Mouse (Mus musculus): ENCODE data around the gene Fam189a1.

Gene Fam189a1

DNA sequence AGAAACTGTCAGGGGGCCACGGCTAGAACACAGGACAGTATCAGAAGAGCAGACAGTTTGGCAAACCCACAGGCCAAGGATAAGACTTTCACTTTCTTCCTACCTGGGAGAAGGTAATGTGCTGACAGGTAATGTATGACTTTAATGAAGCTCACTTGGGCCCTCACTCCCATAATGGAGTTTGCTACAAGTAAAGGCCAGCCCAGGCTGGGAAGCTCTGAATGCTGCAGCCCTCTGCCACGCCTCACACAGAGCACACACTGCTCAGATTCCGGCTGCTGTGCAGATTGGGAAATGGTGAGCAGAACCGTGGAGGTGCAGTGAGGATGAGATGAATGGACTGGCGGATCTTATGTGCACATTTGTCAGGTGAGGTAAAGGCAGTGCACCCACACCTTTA is 211.7 kb downstream of the Fam189a1 start:
- DNase-seq, result no peak

DNA sequence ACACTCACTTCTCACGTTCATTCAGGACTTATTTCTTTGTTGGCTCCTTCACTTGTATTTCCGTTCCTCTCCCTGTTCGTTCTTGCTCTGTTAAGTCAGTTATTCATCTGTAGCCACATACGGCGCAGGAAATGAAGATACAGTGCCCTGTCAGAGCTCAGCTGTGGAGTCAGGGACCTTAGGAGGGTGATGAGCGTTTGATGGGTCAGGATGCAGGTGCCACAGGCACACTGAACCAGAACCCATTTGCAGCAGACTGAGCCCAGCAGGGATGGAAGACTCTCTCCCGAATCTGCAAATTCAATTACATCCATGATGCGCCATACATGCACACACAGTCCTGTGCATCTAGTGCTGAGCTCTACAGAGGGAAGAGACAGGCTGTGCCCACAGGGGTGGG is 212.2 kb downstream of the Fam189a1 start:
- DNase-seq, result no peak

DNA sequence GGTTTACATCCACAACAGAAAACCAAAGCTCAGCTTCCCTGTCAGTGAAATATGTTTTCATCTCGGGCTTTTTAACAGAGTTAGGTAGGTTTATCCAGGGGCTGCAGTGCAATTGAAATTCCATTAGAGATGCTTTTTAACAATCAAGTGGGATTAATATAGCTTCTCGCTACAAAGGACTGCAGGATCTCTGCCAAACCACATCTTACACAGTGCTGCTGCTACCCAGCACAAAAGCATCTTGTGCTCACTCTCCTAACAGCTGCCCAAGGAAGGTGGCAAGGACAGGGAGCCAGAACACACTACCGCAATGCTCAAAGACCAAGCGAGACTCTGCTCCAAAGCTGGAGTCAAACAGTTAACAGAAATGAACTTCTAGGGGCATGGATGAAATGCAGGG is 219.4 kb downstream of the Fam189a1 start:
- no peak for DNase-seq

DNA sequence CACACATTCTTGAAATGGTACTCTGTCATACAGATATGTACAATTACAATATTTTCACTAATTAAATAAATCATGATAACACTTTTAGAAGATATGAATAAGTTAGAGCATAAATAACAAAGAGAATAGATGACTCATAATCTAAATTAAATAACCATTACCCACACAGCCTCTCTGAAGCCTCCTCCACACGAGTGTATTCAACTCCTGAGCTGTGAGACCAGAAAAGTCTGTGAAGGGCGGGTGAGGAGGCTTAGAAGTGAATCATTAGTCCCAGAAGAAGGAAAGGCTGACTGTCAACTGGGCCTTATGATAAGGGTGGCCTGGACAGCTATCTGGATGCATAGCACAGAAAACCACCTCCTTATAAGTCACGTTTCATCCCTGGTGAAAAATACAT is 222.3 kb downstream of the Fam189a1 start:
- DNase-seq, result no peak

DNA sequence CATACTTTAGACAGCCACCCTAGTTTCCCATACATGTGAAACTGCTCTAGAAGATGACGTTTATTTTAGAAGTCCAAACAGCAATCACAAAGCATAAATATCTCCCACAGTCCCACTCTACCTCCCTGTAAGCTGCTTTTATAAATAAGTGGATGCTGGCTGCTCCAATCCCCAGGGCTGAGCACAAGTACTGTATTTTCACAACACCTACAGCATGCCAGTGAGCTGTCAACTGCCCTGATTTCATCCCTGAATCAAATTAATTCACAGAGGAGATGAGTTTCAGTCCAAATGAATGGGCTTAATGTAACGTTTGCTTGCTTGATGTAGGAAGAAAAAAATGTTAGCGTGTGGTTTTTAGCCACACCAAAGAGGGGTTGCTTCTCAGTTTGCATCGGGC is 225.4 kb downstream of the Fam189a1 start:
- no peak for DNase-seq

DNA sequence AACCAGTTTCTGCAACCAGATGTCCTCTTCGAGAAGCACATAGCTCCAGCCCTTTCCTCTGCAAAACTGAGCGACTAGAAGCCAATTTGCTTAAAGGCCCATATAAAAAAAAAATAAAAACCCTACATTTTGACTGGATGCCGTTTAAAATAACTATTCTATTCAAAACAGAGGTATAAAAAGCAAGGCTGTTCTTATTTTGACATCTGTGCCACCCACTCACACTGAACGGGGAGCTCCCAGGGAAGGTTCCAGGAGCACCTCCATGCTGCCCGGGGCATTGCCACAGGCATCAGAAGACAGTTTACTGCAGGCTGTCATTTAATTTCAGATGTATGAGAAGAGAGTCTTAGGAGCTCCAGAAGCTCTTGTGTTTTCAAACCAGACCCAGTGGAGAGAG is 232.5 kb downstream of the Fam189a1 start:
- no peak for DNase-seq

DNA sequence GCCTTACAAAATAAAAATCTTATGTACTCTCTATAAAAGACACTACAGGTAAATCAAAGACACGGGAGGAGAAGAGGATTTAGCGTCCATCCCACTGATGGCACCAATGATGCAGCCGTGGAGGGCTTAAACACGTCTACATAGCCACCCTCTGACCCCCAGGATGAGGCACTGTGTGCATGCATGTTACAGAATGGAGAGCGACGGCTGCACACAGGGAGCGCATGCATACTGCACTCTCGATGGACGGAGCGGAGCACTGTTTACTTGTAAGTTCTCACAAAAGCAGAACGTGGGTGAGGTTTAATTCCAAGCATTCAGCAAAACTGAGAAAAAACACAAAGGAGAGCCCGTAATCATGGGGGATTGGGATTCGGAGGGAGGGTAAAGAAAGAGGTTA is 235.2 kb downstream of the Fam189a1 start:
- no peak for DNase-seq

DNA sequence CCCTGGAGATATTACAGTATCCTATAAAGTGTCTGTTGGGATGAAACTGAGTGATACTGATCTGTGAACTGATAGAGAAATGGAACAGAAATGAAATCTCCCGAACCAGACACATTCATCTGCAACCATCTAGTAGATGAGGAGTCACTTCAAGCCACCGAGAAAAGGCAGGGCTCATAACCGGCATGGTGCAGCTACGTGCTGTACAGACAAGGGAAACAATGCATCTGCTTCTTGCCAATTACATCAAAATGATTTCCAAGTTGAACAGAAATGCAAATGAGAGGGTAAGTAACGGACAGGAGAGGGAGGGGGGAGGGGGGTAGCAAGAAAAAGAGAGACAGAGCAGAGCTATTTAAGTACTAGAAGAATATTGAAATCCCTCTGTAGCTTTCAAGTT is 235.6 kb downstream of the Fam189a1 start:
- no peak for DNase-seq

DNA sequence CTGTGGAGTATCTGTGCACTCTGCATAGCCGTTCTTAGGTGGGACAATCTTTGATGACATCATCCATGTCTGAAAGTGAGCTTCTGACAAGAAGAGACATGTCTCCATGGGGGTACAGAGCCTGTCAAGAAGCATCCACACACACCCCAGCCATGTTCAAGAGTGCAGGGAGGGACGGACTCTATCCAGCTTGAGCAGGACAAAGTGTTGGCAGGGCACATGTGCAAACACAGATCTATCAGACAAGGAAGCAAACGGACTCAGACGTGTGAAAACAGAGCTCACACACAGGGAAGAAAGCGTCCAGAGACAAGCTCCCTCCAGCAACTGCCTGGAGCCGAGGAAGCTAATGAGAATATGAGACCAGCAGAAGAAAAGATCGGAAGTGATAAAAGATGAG is 239.7 kb downstream of the Fam189a1 start:
- DNase-seq, result no peak

DNA sequence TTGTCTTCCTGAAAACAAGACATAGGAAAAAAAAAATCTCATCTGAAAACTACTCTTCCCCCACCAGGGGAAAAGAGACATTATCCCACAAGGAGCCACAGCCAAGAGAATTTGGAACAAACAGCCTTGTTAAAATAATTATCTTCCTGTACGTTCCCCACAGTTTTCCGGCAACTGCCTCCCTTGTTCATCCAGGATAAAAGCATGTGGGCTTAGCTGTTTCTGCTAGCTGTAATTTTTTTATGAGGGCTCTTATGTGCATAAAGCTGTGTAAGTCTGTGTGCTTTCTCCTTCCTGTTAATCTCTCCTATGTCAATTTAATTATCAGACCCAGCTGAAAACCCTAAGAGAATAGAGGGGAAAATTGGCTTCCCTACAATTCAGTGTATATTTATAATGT is 241.2 kb downstream of the Fam189a1 start:
- no peak for DNase-seq

DNA sequence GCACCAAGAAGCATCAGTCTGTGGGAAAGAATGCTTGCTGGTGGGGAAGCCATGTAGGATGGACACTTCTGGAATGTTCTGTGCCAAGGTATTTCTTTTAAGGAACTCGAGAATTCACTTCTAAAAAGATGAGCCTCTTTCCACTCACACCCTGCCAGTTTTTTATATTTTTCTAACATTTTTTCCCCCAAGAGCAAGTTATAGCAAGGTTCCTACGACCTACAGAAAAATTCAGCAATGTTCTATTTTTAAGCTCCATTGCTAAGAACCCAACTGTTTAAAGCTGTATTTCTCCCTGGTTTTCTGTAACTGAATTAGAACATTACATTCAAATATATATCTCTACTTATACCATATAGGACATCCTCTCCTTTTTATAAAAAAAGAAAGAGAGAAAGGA is 244.4 kb downstream of the Fam189a1 start:
- no peak for DNase-seq

DNA sequence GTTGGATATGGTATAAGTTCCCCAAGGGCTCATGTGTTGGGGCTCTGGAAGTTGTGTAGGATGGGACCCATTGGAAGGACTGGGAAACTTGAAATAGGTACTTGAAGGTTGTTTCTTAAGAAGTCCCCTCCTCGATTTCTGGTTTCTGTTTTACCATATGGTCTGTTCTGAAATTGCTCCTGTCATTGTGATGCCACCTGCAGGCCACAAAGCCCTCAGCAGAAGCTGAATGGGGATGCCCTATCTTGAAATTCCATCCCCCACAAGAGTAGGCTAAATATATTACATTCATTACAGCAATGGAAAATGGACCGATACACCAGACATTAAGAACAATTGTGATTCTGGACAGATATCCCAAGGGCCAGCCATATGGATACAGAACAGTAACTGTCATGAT is 246.2 kb downstream of the Fam189a1 start:
- no peak for DNase-seq

DNA sequence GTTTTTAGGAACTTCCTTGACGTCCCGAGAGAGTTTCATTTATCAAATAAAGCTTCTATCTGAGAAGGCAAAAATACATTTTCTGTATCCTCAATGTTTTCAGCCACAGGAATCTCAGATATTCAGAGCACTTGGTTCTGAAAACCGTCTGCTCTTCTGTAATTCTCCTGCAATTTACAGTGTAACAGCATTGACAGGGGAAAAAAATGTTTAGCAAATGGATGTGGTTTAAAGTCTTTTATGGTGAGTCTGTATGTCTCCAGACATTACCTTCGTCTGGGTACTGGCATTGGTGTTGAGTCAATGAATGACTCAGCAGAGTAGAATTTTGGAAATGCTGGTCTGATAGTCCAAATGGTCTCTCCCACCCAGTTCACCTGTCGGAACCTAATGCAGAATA is 249.4 kb downstream of the Fam189a1 start:
- no peak for DNase-seq

DNA sequence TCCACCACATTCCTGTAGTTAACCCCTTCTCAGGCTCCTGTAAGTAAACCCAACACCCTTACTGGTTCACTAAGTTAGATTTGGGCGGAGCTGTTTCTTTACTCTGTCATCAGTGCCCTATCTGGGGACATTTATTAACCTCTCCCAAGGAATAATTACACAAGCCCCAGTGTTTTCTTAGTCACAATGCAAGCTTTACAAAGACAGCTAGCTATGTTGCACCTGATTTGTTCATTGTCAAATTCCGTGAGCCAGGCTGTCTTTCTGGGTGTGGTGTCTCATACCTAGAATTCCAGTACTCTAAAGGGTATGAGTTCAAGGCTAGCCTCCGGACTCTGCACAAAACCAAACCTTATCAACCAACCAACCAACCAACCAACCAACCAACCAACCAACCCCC is 250.9 kb downstream of the Fam189a1 start:
- DNase-seq, result no peak

DNA sequence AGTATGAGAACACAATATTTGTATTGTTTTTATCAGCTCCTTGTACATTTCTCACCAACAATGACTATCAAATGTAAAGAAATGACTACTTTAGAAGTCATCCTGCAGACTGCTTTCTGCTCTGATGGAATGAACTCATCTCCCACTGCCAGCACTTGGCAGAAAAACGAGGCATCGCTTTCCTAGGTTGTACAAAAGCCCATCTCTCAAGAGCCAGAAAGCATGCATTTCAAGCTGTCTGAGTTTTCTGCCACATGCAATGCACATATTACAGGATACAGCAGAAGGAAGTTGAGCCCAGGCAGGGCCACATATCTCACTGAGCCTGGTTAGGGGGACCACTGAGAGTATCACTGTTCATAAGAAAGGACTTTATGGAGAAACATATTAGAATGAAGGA is 256.1 kb downstream of the Fam189a1 start:
- no peak for DNase-seq

DNA sequence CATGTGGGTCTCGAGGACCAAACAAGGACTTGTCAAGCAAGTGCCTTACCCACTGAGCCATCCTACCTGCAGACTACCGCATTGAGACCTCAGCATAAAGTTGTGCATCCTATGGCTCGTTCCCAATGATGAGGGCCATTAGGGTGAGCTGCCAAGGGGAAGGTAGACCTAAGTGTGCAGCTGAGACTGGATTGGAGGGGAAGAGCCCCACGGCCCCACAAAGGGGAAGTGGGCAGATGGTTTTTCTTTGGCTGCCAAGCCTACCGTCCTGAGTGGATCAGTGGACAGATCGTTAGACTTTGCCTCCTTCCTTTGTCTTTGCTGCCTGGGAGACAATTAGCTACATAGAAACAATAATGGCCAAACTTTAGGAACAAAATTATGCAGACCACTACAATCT is 259.8 kb downstream of the Fam189a1 start:
- DNase-seq, result peak in 1 of 2 experiments; percentile 28

DNA sequence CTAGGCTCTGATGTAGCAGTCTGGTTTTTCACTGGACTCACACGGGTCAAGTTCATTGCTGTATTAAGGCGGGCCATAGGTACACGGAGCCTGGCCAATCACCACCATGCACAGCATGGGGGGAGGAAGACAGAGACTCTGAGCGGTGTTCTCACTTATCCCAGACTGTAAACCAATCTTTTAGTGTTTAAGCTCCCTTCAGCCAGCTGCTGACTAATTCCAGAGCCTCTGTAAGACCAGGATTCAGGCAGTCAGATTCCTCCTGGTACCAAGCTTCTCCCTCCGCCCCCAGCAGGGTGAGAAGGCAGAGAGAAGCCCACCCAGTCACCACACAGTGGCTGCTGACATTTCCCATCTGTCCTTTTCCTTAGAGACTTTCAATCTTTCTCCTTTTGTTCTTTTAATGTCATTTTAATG is 260.7 kb downstream of the Fam189a1 start:
- peak in 1 of 2 experiments; percentile 55 for DNase-seq

DNA sequence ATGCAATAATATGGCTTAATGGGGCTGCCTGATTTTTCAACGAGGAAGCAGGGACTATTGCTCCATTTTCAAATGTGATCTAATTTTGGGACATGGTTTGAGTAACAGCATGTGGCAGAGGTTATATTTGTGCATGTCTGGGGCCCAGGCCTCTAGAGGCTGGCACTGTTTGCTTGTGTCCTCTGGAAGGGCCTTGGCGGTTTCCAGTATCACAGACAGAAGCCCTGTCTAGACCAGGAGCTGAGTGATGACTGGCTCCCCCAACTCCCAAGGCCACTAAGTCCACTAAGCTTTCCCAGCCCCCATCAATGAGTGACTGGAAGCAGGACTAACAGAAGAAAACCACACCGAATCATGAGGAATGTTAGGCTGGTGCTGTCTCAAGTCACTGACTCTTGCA is 265.2 kb downstream of the Fam189a1 start:
- DNase-seq, result no peak

DNA sequence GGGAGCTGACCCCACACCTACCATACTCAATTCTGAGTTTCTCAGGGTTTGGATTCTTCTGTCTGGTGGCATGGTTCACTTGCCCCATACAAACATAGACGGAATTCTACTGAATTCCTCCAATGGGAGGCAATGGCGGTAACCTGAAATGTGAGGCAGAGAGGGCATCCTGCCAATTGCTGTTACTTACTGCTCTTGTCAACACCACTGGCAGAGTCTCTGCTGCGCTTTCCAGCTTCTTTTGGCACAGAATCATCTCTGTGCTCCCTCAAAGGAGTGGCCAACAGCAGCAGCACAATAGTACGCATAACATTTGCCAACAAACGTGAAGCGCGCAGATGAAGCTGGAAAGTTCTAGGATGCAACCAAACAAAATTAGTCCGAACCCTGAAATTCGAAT is 266.5 kb downstream of the Fam189a1 start:
- DNase-seq, result peak; percentile 30 to 58

DNA sequence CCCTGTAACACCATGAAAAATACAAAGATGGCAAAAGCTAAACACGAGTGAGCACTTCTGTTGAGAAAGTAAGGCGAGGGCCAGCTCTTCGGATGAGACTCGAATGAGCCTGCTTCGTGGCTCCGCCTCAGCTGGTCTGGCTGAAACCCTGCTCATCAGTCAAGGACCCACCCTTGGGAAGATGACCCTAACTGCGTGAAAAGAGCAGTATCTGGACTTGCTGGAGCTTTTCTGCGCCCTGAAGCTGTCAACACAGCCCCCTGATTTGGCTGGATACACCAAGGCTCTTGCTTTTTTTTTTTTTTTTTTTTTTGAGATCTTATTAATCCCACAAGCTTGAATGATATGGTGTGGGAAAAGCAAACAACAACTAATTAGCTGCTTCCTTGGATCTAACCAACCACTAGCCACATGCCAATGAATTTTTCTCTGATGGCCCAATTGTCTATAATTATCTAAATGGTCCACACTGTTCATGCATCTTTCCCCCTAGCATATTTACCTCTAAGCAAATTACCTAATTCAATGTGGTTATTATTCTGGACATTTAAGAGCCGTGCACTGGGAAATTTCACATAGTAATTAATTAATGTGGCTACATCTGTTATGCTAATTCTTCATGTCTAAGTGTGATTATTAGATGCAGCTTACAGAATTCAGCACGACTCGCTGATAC is 272.0 kb downstream of the Fam189a1 start:
- DNase-seq, result no peak

DNA sequence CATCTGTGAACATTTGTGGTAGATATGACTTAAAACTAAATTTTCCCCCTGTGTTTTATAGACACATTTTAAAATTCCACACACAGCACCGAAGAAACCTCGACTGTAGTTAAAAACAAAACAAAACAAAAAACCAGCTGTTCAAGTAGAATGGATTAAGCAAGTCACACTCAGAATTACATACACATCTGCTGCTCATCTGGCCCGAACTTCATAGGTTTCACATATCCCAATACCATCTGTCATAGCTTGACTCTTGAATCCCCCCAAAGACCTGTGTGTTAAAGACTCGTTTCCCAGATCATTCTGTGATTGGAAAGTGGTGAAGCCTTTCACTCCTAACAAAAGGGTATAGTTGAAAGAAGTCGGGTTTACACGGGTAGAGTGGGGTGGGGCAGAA is 274.1 kb downstream of the Fam189a1 start:
- no peak for DNase-seq

DNA sequence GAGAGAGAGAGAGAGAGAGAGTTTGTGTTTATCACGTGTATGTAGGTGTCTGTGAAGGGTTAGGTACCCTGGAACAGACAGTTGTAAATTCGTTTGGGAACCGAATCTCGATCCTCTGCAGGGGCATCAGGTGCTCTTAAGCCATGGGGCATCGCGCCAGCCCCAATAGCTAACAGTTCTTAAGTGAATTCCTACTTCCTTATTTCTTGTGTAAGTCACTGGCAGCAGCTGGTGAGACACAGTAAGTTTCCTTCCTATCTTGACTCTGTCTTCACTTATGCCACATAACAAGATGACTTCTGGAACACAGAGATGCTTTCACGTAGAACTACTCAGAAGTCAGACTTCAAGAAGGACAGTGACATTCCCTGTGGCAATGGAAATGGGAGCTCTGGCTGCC is 275.0 kb downstream of the Fam189a1 start:
- no peak for DNase-seq

DNA sequence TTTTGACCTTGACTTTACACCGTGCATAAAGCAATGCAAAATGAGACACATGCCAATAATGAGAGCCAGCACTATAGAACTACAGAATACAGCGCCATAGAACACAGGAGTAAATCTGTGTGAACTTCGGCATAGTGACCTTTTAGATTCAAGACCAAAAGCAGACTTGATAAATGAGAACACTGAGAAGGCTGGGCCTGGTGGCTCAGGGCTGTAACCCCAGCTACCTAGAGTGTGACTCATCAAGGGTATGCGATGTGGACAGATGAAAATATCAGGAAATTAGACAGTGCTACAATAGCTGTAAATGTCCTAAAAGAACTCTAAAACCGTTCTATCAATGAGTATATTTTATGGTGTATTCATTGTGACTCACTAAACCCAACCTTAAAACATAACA is 276.0 kb downstream of the Fam189a1 start:
- DNase-seq, result no peak

DNA sequence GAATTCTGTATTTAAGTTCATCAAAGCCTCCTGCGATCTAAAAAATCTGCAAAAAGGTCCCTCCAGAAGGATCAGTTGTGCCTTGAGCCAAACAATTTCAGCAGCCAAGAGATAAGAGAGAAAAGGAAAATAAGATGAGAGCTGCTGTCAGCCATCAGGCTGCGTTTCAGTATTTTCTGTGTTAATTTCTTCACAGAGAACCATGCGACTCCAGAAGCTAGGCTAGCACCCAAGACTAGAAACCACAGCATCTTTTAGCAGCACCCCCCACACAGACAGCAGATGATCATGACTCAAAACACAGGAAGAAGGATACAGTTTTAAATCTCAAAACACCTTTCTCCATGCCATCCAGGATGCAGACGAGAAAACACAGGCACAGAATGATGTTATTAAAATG is 281.4 kb downstream of the Fam189a1 start:
- DNase-seq, result no peak

DNA sequence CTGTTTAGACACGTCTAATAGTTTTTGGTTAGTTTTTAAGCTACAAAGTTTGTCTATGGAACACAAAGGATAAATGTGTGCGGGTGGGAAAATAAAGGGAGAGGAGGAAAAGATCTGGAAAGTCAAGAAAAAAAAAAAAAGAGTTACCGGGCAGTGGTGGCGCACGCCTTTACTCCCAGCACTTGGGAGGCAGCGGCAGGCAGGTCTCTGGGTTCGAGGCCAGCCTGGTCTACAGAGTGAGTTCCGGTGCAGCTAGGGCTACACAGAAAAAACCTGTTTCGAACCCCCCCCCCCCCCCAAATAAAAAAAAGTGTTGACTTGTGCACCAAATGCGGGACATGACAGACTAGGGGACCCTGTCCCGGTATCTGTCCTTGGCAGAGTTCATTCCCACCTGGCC is 283.1 kb downstream of the Fam189a1 start:
- DNase-seq, result no peak

Measured in lung, postnatal 4 days (tissue).